Mouse (Mus musculus): ENCODE results near the gene Psip1.
"Not testable (repeated sequence)": the region's sequence is repeated elsewhere in the genome, so short reads cannot be mapped to it uniquely, and the experiment has no call there.

Psip1 gene

DNA sequence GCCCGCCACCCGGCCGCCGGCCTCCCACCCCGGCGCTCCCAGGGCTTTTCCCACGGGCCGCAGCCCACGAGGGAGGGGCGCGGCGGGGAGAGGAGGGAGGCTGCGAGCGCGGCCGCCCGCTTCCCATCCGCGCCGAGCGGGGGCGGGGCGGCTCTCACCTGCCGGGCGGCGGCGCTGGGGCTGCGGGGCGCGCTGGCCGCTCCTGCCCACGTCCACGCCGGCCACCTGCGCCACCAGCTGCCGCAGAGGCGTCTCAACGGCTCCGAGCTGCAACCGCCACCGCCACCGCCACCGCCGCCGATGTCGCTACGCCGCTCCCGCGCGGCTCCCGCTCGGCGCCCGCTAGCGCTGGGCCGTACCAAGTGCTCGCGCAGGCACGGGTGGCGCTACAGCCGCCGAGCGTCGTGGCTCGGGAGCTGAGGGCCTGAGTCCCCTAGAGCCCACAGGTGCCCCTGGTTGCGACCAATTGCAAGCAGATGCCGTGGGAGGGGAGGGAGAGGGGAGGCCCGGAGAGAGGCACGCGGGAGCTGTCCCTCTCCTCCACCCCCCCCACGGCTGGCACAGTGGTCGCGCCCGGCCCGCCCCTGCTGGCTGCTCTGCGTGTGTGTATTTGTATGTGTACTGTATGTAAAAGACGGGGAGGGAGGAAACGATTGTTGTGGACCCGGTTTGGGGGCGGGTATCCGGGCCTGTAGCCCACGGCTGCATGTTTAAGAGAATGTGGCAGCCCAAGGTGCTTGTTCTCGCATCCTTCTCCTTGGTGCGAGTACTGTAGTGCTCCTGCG, at the start of gene Psip1:
TSS of gene Psip1 (minus strand) at position 343 of the 785 bp plus-strand sequence.
- DNase-seq = peak; percentile 92

DNA sequence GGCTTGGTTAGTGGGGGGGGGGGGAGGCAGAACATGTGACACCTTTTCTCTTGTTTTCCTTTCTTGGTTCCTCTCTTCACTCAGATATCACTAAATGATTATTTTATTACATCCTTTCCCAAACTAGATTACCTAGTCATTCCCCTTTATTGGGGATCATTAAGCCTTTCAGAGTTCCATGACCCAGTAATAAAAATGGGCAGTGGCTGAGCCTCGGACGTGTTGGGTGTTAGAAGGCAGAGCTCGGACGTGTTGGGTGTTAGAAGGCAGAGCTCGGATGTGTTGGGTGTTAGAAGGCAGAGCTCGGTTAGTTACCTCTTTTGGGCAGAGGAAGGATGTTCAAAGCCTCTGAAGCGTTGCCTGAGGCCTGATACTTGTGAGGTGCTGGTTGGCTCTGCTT, 47.8 kb upstream of the Psip1 start:
- no peak for DNase-seq

DNA sequence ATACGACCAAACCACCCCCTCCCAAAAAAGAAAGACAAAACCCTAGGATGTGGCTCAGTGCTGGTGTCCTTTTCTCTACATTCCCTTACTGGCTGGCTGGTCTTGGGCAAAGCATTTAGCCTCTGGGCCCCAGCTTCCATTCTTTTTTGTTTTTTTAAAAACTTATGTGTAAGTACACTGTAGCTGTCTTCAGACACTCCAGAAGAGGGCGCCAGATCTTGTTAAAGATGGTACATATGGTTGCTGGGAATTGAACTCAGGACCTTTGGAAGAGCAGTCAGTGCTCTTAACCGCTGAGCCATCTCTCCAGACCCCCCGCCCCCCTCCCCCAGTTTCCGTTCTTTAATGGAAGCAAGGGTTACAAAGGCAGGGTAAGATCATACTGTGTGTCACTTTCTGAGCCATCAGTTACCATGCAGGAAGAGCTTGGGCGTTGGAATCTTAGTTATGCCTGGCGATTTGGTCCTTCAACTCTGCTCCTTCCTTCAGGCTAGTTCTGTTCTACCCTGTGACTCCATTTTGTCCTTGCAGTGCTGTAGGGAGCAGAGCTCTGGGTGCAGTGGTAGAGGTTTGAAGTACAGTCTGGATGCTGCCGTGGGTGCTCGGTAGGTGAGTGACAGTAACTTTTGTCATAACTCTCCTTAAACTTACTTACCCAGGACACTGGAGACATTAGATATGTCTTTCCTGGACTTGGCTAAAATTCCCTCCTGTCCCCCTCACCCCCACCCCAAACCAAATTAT, 47.1 kb upstream of the Psip1 start:
- DNase-seq = peak; percentile 13

GRCm38 (mm10) chr4:83530060-83530459, 43.8 kb upstream of the Psip1 start:
- DNase-seq = not testable (repeated sequence)

DNA sequence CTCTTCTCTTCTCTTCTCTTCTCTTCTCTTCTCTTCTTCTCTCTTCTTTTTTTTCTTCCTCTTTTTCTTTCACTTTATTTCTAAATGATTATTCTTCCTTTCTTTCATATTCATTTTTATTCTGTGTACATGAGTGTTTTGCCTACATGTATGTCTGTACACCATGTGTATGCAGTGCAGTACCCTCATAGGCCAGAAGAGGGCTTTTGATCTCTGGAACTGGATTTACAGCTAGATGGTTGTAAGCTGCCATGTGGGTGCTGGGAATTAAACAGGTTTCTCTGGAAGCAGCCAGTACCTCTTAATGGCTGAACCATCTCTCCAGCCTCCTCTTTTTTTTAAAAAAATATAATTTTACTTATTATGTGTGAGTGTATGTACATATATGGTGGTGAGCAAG, 41.7 kb upstream of the Psip1 start:
- DNase-seq = peak; percentile 69

- peak; percentile 36 for DNase-seq
These were observed 40.7 kb upstream of the Psip1 start for GRCm38 (mm10) chr4:83526988-83527334.

GRCm38 (mm10) chr4:83526270-83526987, 40.2 kb upstream of the Psip1 start:
- no peak for DNase-seq

GRCm38 (mm10) chr4:83525690-83526055, 39.4 kb upstream of the Psip1 start:
- peak; percentile 70 for DNase-seq

- DNase-seq = peak; percentile 98
These were observed 38.8 kb upstream of the Psip1 start, which contains the start of gene Ccdc171 for GRCm38 (mm10) chr4:83524843-83525689. Ccdc171 (plus strand) TSS chr4:83525545.

DNA sequence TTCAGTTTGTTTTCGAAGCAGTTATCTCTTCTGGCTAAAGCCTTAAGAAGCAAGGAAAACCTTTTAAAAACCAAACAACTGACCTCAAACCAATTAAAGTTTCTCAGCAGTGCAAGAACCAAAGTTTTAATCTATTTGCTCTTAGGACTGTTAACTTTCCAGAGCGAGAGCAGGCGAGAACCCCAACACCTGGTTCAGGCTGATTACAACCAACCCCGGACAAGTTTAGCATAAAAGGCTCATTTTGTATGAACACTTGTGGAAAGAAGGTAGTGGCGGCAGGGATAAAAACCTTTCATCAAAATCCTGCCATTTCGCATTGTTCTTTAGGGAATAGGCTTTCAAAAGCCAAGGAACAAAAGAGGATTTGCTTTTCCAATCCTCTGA, 38.2 kb upstream of the Psip1 start:
- no peak for DNase-seq

GRCm38 (mm10) chr4:83522066-83522465, 35.8 kb upstream of the Psip1 start:
- DNase-seq = no peak

- peak; percentile 26 for DNase-seq
These were observed 34.0 kb upstream of the Psip1 start for GRCm38 (mm10) chr4:83520308-83520707.

DNA sequence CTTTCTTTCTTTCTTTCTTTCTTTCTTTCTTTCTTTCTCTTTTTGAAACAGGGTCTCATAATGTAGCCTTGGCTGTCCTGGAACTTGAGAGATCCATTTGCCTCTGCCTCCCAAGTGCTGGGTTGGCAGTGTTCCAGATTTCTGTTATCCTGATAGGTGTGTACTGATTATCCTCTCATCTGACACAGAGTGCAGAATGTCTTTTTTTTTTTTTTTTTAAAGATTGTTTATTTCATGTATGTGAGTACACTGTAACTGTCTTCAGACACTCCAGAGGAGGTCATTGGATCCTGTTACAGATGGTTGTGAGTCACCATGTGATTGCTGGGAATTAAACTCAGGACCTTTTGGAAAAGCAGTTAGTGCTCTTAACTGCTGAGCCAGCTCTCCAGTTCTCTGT, 33.5 kb upstream of the Psip1 start:
- DNase-seq = no peak

- DNase-seq = no peak
These were observed 32.9 kb upstream of the Psip1 start for GRCm38 (mm10) chr4:83519148-83519547.

GRCm38 (mm10) chr4:83516144-83516543, 29.9 kb upstream of the Psip1 start:
- DNase-seq = not testable (repeated sequence)

DNA sequence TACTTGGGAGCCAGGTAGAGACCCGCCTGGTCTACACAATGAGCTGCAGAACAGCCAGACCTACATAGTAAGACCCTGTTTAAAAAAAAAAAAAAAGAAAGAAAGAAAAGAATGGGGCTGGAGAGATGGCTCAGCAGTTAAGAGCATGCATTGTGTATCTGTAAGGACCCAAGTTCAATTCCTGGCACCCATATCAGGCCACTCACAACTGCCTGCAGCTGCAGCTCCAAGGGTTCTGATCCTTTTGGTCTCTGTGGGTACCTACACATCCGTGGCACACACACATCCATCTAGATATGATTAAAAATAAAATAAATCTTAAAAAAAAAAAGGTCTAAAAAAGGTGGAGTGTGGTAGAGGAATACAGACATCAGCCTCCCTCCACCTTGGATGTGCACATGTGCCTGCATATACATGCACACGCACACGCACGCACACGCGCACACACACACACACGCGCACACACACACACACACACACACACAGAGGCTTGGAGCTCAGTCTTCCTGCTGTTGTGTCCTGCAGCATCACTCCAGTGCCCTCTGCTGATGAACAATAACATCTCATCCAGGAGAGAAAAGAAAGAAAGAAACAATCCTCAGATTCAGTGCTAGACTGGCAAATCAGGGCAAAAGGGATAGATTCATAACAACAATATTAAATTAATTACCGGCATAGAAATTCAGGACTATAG, 28.9 kb upstream of the Psip1 start:
- no peak for DNase-seq

GRCm38 (mm10) chr4:83514183-83514582, 27.9 kb upstream of the Psip1 start:
- DNase-seq = no peak

DNA sequence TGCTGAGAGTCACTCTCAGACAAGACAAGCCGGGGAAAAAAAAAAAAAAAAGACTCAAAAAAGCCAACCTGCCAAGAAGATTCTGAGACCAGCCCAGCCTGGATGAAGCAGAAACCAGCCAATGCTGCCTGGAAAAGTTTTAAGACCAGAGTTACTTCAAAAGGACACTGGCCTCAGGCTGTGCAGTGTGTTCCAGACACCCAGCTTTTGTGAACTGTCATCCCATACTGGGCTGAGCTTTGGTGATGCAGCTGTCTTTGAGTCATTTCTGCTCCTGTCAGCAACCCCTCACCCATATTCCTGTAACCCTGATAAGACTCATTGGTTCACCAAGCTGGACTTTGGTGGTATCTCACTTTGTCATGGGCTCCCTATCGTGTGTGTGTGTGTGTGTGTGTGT, 26.4 kb upstream of the Psip1 start:
- no peak for DNase-seq

DNA sequence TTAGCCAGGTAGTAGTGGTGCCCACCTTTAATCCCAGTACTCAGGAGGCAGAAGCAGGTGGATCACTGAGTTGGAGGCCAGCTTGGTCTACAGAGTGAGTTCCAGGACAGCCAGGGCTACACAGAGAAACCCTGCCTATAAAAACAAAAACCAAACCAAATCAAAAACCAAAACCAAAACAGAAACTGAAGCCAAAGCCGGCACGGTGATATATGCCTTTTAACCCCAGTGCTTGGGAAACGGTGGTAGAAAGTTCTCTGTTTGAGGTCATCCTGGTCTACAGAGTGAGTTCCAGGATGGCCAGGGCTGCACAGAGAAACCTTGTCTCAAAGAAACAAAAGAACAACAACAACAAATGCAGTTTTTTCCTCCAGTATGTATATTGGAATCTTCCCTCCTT, 26.0 kb upstream of the Psip1 start:
- DNase-seq = no peak

- DNase-seq = no peak
These were observed 24.8 kb upstream of the Psip1 start for GRCm38 (mm10) chr4:83511083-83511482.

DNA sequence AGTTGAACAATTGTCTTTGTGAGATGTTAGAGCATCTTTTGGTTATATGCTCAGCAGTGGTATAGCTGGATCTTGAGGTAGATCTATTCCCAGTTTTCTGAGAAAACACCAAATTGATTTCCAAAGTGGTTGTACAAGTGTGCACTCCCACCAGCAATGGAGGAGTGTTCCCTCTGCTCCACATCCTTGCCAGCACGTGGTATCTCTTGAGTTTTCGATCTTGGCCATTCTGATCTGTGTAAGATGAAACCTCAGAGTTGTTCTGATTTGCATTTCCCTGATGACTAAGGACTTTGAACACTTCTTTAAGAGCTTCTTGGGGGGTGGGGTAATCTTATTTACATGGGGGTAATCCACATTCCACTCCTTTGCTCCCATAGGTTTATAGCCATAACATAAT, 23.3 kb upstream of the Psip1 start:
- no peak for DNase-seq

- no peak for DNase-seq
These were observed 14.8 kb upstream of the Psip1 start for GRCm38 (mm10) chr4:83501037-83501430.

All from liver (tissue).